In genomic region chr11:116603339-116603738, GRCm38 (mm10) we compare ENCODE assay signal across 10 mouse cellular contexts. TPM values are rescaled to one million over a fixed set of nuclear protein-coding genes. Genes with fewer than 3 reads are reported as not detected.
DNase-seq lines count a peak whose midpoint lies in the region; ATAC-seq and TF ChIP-seq lines count a peak whose summit lies in the region.
"Had no signal": no experiment of that assay in that cellular context is flagged by ENCODE, and none has a peak within 500 bp of the region (broad histone marks: within the 10 kb centered on the region; RNA-seq: fewer than 3 reads in every experiment).

No protein-coding gene starts in this region.

- H3K79me3 ChIP-seq in C2C12 (ENCODE audit: low read depth) = no peaks in the 10 kb centered on the region

- no peaks in the 10 kb centered on the region for H3K27me3 ChIP-seq in hindbrain, postnatal 0 days (ENCODE audit: insufficient read depth, low read length)
- H3K27me3 ChIP-seq in hindbrain, embryonic 13.5 days = no peaks in the 10 kb centered on the region
- H3K27me3 ChIP-seq in C2C12 (ENCODE audit: control insufficient read depth, insufficient read depth, insufficient read length) = no peaks in the 10 kb centered on the region
- H3K27me3 ChIP-seq: neural tube, embryonic 13.5 days had no signal

- WGBS in hindbrain, postnatal 0 days = 93% methylated on average over 10 of the region's 10 CpGs
- 87% methylated on average over 10 of the region's 10 CpGs for WGBS in hindbrain, embryonic 13.5 days

- no peak for ATAC-seq in hindbrain, postnatal 0 days
- no peak for ATAC-seq in hindbrain, embryonic 13.5 days (ENCODE audit: low FRiP score)
- no peak for ATAC-seq in frontal cortex, adult (ENCODE audit: low TSS enrichment)

- no peaks in the 10 kb centered on the region for H3K36me3 ChIP-seq in hindbrain, postnatal 0 days (ENCODE audit: insufficient read depth, low read length)
- H3K36me3 ChIP-seq in hindbrain, embryonic 13.5 days = no peaks in the 10 kb centered on the region
- peaks cover 14% of the 10 kb centered on the region for H3K36me3 ChIP-seq in C2C12 (ENCODE audit: control insufficient read depth, insufficient read depth)
- H3K36me3 ChIP-seq: neural tube, embryonic 13.5 days had no signal

- no peak overlapping the region for H3K4me3 ChIP-seq in hindbrain, postnatal 0 days (ENCODE audit: low read length)
- H3K4me3 ChIP-seq in hindbrain, embryonic 13.5 days = no peak overlapping the region
- H3K4me3 ChIP-seq in C2C12 (ENCODE audit: insufficient read depth, poor library complexity, severe bottlenecking) = no peak overlapping the region
- H3K4me3 ChIP-seq: neural tube, embryonic 13.5 days had no signal

- peak; percentile 58 for TF ChIP-seq CTCF in hindbrain, postnatal 0 days (IDR thresholded peaks at IDR 0.05; ENCODE audit: low read depth)
- TF ChIP-seq CTCF in C2C12 (IDR thresholded peaks at IDR 0.05; ENCODE audit: control insufficient read depth, insufficient read depth, insufficient read length) = peak; percentile 39

- no peaks in the 10 kb centered on the region for H3K9me3 ChIP-seq in hindbrain, postnatal 0 days (ENCODE audit: low read length)
- H3K9me3 ChIP-seq in hindbrain, embryonic 13.5 days = no peaks in the 10 kb centered on the region
- H3K9me3 ChIP-seq: neural tube, embryonic 13.5 days had no signal

- H3ac ChIP-seq in C2C12 (ENCODE audit: control insufficient read depth, insufficient read length, low read depth) = no peak overlapping the region

- DNase-seq in hindbrain, postnatal 0 days (ENCODE audit: low spot score) = no peak
- DNase-seq in T-cell, adult 2 months (ENCODE audit: low spot score) = peak; percentile 18
- peak; percentile 63 for DNase-seq in lung, postnatal 14 days
- no peak for DNase-seq in ovary, adult 18-20 months (ENCODE audit: low spot score)
- no peak for DNase-seq in left cerebral cortex, adult 9 months (ENCODE audit: low spot score in 2 of 2)
- DNase-seq: gastrocnemius, postnatal 36 days had no signal

- H3K27ac ChIP-seq in hindbrain, postnatal 0 days = no peak overlapping the region
- H3K27ac ChIP-seq in hindbrain, embryonic 13.5 days = no peak overlapping the region
- H3K27ac ChIP-seq: neural tube, embryonic 13.5 days had no signal

- no peak overlapping the region for H3K9ac ChIP-seq in hindbrain, postnatal 0 days (replicated peaks; ENCODE audit: low read length)
- H3K9ac ChIP-seq in hindbrain, embryonic 13.5 days = no peak overlapping the region
- H3K9ac ChIP-seq: neural tube, embryonic 13.5 days had no signal

- H3K79me2 ChIP-seq in C2C12 (ENCODE audit: control insufficient read depth, insufficient read depth) = no peaks in the 10 kb centered on the region

- H3K4me1 ChIP-seq in hindbrain, postnatal 0 days (ENCODE audit: insufficient read depth, low read length) = no peaks in the 10 kb centered on the region; the same call in 1 of the 2 replicates
- H3K4me1 ChIP-seq in hindbrain, embryonic 13.5 days (replicated peaks) = peaks cover 14% of the 10 kb centered on the region; the same call in 1 of the 2 replicates

- H3K4me2 ChIP-seq in hindbrain, postnatal 0 days (ENCODE audit: low read depth, low read length) = no peak overlapping the region
- no peak overlapping the region for H3K4me2 ChIP-seq in hindbrain, embryonic 13.5 days
- H3K4me2 ChIP-seq: neural tube, embryonic 13.5 days had no signal

TF ChIP-seq in C2C12, 6 proteins besides CTCF, POLR2A, EP300 and RAD21:
- no peak for TF ChIP-seq USF1 (IDR thresholded peaks at IDR 0.05; ENCODE audit: low read depth)
- no peak for TF ChIP-seq MAX (IDR thresholded peaks at IDR 0.05)
TF ChIP-seq in C2C12: peak in this region for 0.

RNA-seq across cellular contexts. Expression of gene Aanat, which starts 17.1 kb away (rescaled TPM):
- total RNA-seq in hindbrain, postnatal 0 days (2014; rRNA removed) = 0.68 TPM in 1 of 2 replicates, not detected in the other
- 0.46 and 0.81 TPM in 2 replicates for polyA plus RNA-seq in hindbrain, postnatal 0 days (2015; fragmentation: Nextera tagmentation; extraction: Ambion mirVana)
- 0.36 and 1.0 TPM in 2 replicates for polyA plus RNA-seq in hindbrain, embryonic 13.5 days (2015; fragmentation: Nextera tagmentation; extraction: Ambion mirVana)
- not detected for polyA plus RNA-seq in C2C12 (2012; fragmentation: generic; extraction: Trizol)
- total RNA-seq: gastrocnemius, postnatal 36 days had no signal

RNA-seq across cellular contexts. Expression of gene Ube2o, which starts 22.1 kb away (rescaled TPM):
- total RNA-seq in hindbrain, postnatal 0 days (2014; rRNA removed) = 101 and 112 TPM in 2 replicates
- 31.3 and 31.9 TPM in 2 replicates for polyA plus RNA-seq in hindbrain, postnatal 0 days (2015; fragmentation: Nextera tagmentation; extraction: Ambion mirVana)
- 14.1 and 14.8 TPM in 2 replicates for polyA plus RNA-seq in hindbrain, embryonic 13.5 days (2015; fragmentation: Nextera tagmentation; extraction: Ambion mirVana)
- 23.1 TPM for polyA plus RNA-seq in C2C12 (2012; fragmentation: generic; extraction: Trizol)

RNA-seq across cellular contexts. Expression of gene Rhbdf2, which starts 23.5 kb away (rescaled TPM):
- total RNA-seq in hindbrain, postnatal 0 days (2014; rRNA removed) = 3.8 and 4.0 TPM in 2 replicates
- polyA plus RNA-seq in hindbrain, postnatal 0 days (2015; fragmentation: Nextera tagmentation; extraction: Ambion mirVana) = 1.1 and 1.6 TPM in 2 replicates
- 1.8 and 2.1 TPM in 2 replicates for polyA plus RNA-seq in hindbrain, embryonic 13.5 days (2015; fragmentation: Nextera tagmentation; extraction: Ambion mirVana)
- 1.9 TPM for polyA plus RNA-seq in C2C12 (2012; fragmentation: generic; extraction: Trizol)

RNA-seq across cellular contexts. Expression of gene Prcd, which starts 50.0 kb away (rescaled TPM):
- 1.2 and 1.3 TPM in 2 replicates for total RNA-seq in hindbrain, postnatal 0 days (2014; rRNA removed)
- 5.3 and 6.4 TPM in 2 replicates for polyA plus RNA-seq in hindbrain, postnatal 0 days (2015; fragmentation: Nextera tagmentation; extraction: Ambion mirVana)
- polyA plus RNA-seq in hindbrain, embryonic 13.5 days (2015; fragmentation: Nextera tagmentation; extraction: Ambion mirVana) = 1.2 and 1.4 TPM in 2 replicates
- polyA plus RNA-seq in C2C12 (2012; fragmentation: generic; extraction: Trizol) = 1.2 TPM

RNA-seq across cellular contexts. Expression of gene Cygb, which starts 50.8 kb away (rescaled TPM):
- 48.4 and 54.7 TPM in 2 replicates for total RNA-seq in hindbrain, postnatal 0 days (2014; rRNA removed)
- polyA plus RNA-seq in hindbrain, postnatal 0 days (2015; fragmentation: Nextera tagmentation; extraction: Ambion mirVana) = 46.0 and 48.1 TPM in 2 replicates
- 16.4 and 18.1 TPM in 2 replicates for polyA plus RNA-seq in hindbrain, embryonic 13.5 days (2015; fragmentation: Nextera tagmentation; extraction: Ambion mirVana)
- polyA plus RNA-seq in C2C12 (2012; fragmentation: generic; extraction: Trizol) = 0.95 TPM

Comparison
In these comparisons a context has a peak if more than half of its experiments do, and no peak if none do; other contexts are left out.
1. DNase-seq: peak in T-cell, adult 2 months (single experiment) and lung, postnatal 14 days (single experiment); none in hindbrain, postnatal 0 days (single experiment), ovary, adult 18-20 months (single experiment) and left cerebral cortex, adult 9 months (0 of 2).